Mouse (Mus musculus) kidney, adult 2 months (tissue): Measurements from ENCODE around the gene Bcl2l13. TPM values are rescaled to one million over a fixed set of nuclear protein-coding genes. Genes with fewer than 3 reads are reported as not detected.
"Not testable (repeated sequence)": the region's sequence is repeated elsewhere in the genome, so short reads cannot be mapped to it uniquely, and the experiment has no call there.

Experiments used
- DNase-seq: peaks from one replicate; pipeline ENCODE4 v3.0.0; 2021
- H3K27ac ChIP-seq: fragments of 200-500 bp; 2 replicates; pipeline ENCODE4 v1.5.1; 2012; ENCODE audit warnings: low read depth, low read length, control low read depth, inconsistent platforms; ENCODE audit not compliant: insufficient read depth
- H3K27me3 ChIP-seq: fragments of 200-500 bp; replicated peaks from 2 replicates; pipeline ENCODE4 v1.6.1; 2012; ENCODE audit warnings: mild to moderate bottlenecking, moderate library complexity, low read length, inconsistent platforms; ENCODE audit not compliant: control insufficient read depth, insufficient read depth
- H3K36me3 ChIP-seq: fragments of 200-500 bp; 2 replicates; pipeline ENCODE4 v1.6.1; 2012; ENCODE audit warnings: mild to moderate bottlenecking, moderate library complexity, low read length, inconsistent platforms; ENCODE audit not compliant: control insufficient read depth, insufficient read depth
- H3K4me1 ChIP-seq: fragments of 200-500 bp; 2 replicates; pipeline ENCODE4 v1.6.1; 2011; ENCODE audit warnings: low read length; ENCODE audit not compliant: control insufficient read depth, insufficient read depth
- H3K4me3 ChIP-seq: fragments of 200-500 bp; 2 replicates; pipeline ENCODE4 v1.5.1; 2011; ENCODE audit warnings: mild to moderate bottlenecking, low read depth, low read length, control low read depth; ENCODE audit not compliant: insufficient read depth
- CTCF ChIP-seq: fragments of 200-500 bp; conservative IDR thresholded peaks from 2 replicates; pipeline ENCODE4 v1.5.1; 2011; ENCODE audit warnings: low read depth, mild to moderate bottlenecking, control low read depth, low read length, moderate library complexity, mixed read lengths; ENCODE audit not compliant: insufficient read depth, insufficient read length
- POLR2A ChIP-seq: fragments of 200-500 bp; IDR thresholded peaks from one replicate; pipeline ENCODE4 v1.6.1; 2011; ENCODE audit warnings: low read depth, low read length, control low read depth
- WGBS: fragments of 180-500 bp; shearing (Covaris S2); methylation state at CpG from one replicate; pipeline ENCODE4 v1.1.7; 2018; 5-methylcytosine and 5-hydroxymethylcytosine counted together
- polyA plus RNA-seq: library from polyadenylated mRNA; depleted of rRNA; stranded (reverse); fragments of >200 nt; gene quantifications from 2 replicates; pipeline ENCODE4 v1.2.3, GENCODE M21; 2012

Gene Bcl2l13
- polyA plus RNA-seq, 1 experiment = 27.5 TPM

DNA sequence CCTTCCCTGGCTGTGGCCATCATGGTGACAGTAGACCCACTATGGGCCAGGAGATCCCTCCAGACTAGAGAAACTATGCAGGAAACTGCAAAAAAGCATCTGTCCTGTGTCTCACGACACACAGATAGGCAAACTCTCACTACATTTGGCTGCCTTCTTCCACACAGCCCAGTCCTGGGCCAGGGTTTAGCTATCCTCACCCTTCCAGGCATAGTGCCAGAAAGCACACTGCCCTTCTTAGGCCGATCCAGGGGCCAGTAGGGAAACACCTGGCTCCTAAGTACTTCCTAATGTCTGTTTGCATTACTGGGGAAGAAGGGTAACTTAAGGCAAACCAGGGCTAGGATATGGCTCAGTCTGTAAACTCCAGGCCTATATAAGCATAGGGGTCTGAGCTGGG, 76.9 kb downstream of the Bcl2l13 start:
- 25% methylated on average over 2 of the region's 2 CpGs for WGBS
- TF ChIP-seq CTCF (no peak), POLR2A (no peak)

DNA sequence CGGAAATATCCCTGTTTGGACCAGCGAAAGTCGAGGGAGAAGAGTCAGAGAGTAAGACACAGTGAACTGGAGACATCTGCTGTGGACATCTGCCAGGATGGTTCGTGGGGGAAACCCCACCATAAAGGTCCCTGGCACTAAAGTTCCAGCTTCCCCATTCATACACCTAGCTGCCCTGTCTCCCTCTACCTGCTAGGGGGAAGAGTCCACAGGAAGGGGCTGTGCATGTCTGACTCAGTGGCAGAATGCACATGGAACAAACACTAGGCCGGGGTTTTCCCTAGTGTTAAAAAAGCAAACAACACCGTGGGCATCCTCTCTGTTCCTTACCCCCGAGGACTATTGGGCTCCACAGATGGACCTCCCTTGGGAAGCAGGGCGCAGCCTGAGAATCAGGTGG, 77.8 kb downstream of the Bcl2l13 start:
- Histone ChIP-seq H3K27ac (0 out of 2 replicates have a peak overlapping the region, but pooled peaks have one; percentile 3), H3K36me3 (no peaks in the 10 kb centered on the region), H3K4me1 (peaks cover 19% of the 10 kb centered on the region; the same call in 1 of the 2 replicates), H3K27me3 (no peaks in the 10 kb centered on the region), H3K4me3 (no peak overlapping the region)
- DNase-seq = no peak
- 86% methylated on average over 8 of the region's 8 CpGs for WGBS
- TF ChIP-seq POLR2A = no peak
- TF ChIP-seq CTCF = no peak

More for the DNA sequence above, 76.9 kb downstream of the Bcl2l13 start:
- no peaks in the 10 kb centered on the region for H3K27me3 ChIP-seq
- no peaks in the 10 kb centered on the region for H3K36me3 ChIP-seq
- H3K27ac ChIP-seq = peak overlapping the region; percentile 31; the same call in 1 of the 2 replicates
- H3K4me3 ChIP-seq = no peak overlapping the region
- peaks cover 19% of the 10 kb centered on the region; the same call in 1 of the 2 replicates for H3K4me1 ChIP-seq
- DNase-seq = peak; percentile 90

DNA sequence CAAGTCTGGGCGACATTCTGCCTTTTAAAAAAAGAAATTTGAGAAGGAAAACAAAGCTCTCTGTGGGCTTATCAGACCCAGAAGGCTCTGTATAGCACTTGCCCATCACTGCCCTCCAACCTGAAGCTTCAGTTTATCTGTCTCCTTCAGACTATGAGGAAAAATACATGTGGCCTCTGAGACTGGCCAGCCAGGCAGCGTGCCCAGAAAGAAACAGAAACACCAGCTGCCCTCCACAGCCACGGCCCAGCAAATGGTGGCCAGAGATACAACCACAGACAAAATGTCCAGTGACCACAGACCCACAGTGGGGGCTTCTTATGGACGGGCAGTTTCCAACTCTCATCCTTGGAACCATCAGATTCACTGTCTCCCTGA, 78.5 kb downstream of the Bcl2l13 start:
- H3K27ac ChIP-seq = peak overlapping the region; percentile 37; the same call in 1 of the 2 replicates
- no peak for TF ChIP-seq CTCF
- no peak for TF ChIP-seq POLR2A
- 71% methylated on average over 4 of the region's 4 CpGs for WGBS

DNA sequence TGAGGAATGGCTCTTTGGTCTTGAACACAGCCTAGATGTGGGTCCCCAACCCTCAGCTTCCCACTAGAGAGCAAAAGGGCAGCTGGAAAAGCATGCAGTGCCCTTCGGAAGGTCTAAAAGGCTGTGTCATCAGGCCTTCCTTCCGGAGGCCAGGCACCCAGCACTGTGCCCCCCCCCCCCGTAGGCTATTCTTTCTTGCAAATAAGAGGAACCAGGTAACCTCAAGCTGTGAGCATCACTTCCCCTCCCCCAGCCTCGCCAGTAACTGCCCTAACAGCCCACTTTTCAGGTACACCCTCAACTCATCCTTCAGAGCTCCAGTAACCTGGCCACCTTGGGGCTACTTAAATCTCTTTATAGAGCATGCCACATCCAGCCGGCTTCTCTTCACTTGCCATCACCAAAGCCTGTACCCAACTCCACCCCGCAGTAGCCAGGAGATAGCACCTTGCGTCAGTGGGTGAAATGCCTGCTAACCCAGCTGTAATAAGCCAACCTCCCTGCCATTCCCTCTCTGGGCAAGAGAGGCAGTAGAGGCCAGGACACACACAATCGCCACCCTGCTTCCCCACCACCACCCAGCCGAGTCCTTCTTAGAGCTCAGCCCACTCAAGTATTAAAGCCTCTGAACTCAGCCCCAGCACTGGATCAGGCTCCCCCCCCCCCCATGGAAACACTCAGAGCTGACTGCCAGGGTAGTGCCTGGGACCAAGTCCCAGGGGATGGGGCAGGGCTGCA, 79.1 kb downstream of the Bcl2l13 start:
- 37% methylated on average over 9 of the region's 9 CpGs for WGBS
- Histone ChIP-seq H3K27me3 (no peaks in the 10 kb centered on the region), H3K4me3 (peak overlapping the region; percentile 69), H3K27ac (peak overlapping the region; percentile 58), H3K36me3 (no peaks in the 10 kb centered on the region), H3K4me1 (peaks cover 19% of the 10 kb centered on the region; the same call in 1 of the 2 replicates)
- peak; percentile 65 for TF ChIP-seq CTCF
- TF ChIP-seq POLR2A = no peak
- peak; percentile 74 for DNase-seq

More for the DNA sequence above, 78.5 kb downstream of the Bcl2l13 start:
- no peak for DNase-seq
- H3K4me3 ChIP-seq = no peak overlapping the region
- peaks cover 19% of the 10 kb centered on the region; the same call in 1 of the 2 replicates for H3K4me1 ChIP-seq
- H3K36me3 ChIP-seq = no peaks in the 10 kb centered on the region
- no peaks in the 10 kb centered on the region for H3K27me3 ChIP-seq

DNA sequence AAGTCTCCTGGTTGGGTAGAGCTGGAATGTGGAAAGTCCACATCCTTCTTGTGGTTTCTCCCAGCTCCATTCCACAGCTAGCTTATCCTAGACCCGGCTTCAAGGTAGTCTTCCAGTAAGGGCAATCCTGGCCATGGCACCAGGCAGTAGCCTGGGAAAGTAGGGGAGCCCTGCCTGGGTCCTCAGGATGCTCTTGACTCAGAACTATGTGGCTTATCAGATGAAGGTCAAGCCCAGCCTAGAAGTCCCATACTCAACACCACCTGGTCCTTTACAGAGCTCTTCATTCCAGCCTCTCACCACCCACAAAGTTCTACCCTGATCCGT, 79.6 kb downstream of the Bcl2l13 start:
- TF ChIP-seq CTCF (no peak), POLR2A (no peak)
- H3K4me3 ChIP-seq = peak overlapping the region; percentile 69

DNA sequence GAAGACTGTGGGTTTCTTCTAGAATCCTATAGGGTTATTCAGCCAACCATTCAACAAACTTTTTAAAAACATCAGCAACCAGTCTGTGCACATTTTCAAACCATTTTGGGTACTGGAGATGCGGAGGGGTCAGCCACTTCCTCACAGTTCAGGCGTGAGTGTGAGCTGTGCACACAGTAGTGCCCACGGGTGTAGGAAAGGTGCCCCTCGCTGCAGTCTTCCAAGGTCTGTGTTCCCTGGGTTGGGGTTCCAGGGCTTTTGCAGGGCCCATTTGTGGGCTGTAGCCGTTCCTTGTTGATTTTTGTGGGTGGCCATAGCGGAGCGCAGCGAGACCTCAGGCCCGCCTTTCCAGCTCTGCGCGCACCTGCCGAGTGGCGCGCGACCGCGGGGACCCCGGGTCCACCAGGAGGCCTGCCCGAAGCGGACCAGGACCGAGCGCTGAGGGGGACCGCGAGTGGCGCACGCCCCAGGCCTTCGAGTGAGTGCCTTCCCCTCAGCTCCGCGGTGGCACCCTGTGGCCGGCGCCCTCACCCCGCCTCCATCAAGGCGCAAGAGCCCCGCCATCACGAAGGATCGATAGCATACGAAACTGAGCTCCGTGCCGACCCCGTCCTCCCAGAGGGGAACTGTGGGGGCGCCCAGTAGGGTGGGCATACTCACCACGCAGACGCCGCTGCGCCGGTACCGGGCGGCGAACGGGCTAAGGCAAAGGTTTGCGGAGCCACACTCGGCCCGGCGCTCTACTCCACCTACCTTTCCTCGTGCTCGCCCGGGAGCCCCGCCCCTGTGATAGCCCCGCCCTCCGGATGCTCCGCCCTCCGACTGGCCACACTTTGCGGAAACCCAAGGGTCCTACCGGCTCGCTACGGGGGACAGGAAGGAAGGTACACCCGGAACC, 80.3 kb downstream of the Bcl2l13 start, which contains the start of gene Bid:
Gene Bid (minus strand): TSS at position 780 of the 898 bp plus-strand sequence.
- Histone ChIP-seq H3K36me3 (no peaks in the 10 kb centered on the region), H3K4me3 (peak within 1 kb of the TSS; percentile 69), H3K4me1 (peaks cover 19% of the 10 kb centered on the region; the same call in 1 of the 2 replicates), H3K27me3 (no peaks in the 10 kb centered on the region), H3K27ac (peak within 1 kb of the TSS; percentile 58)
- peak; percentile 96 for DNase-seq
- WGBS = 2% methylated on average over 67 of the region's 67 CpGs
- no peak for TF ChIP-seq CTCF
- TF ChIP-seq POLR2A = no peak

More for the DNA sequence above, 79.6 kb downstream of the Bcl2l13 start:
- Histone ChIP-seq H3K27ac (peak overlapping the region; percentile 58), H3K36me3 (no peaks in the 10 kb centered on the region), H3K27me3 (no peaks in the 10 kb centered on the region), H3K4me1 (peaks cover 19% of the 10 kb centered on the region; the same call in 1 of the 2 replicates)
- no peak for DNase-seq
- WGBS = 34% methylated on average over 2 of the region's 2 CpGs

DNA sequence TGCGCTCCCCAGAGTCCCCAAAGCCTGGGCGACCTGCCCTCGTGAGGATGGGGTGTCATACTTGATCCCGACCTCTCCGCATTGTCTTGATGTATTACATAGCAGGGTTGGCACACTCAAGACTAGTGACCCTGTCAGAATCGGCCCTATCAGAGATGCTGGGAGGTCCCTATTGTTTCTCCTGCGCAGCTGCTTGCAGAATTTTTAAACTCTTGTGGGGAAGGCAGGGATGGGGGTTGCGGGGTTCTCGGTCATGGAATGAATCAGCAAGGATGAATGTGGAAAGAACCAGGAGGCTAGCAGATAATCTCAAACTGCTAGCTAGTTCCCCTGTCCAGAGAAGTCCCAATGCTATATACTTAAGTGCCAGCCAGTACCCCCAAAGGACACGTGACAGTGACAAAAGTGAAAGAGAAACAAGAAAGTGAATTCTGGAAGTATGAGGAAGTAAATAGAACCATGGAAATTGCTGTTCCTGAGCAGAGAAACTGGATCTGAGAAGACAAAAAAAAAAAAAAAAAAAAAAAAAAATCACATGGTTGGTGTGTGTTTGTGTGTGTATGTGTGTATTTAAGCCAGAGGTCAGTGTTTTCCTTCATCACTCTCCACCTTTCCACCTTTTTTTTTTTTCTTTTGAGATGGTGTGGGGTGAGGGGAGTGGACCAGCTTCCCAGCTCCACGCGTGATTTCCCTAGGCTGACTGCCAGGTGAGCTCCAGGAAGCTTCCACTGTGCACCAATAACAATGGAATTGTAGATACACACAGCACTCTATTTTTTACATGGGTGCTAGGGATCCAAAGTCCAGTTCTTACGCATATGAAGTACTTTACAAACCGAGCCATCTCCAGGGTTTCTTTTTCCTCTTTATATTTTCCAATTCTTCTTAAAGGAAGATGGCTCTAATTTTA, 81.2 kb downstream of the Bcl2l13 start:
- H3K27me3 ChIP-seq, H3K36me3 ChIP-seq: not testable (repeated sequence)
- H3K27ac ChIP-seq = peak overlapping the region; percentile 47; the same call in 1 of the 2 replicates
- 9% methylated on average over 12 of the region's 14 CpGs for WGBS
- H3K4me1 ChIP-seq = peaks cover 13% of the 10 kb centered on the region; the same call in 1 of the 2 replicates
- peak overlapping the region; percentile 69 for H3K4me3 ChIP-seq
- DNase-seq = peak; percentile 59
